Mouse (Mus musculus) frontal cortex, adult 2 months (tissue): ENCODE measurements at regions not wholly inside any gene's neighbourhood (a gene's known extent, or its start where the extent isn't known, plus 50 kb on each side); places are given as distances from the start of the nearest gene placed in this dataset.
"Not testable (repeated sequence)": the region's sequence is repeated elsewhere in the genome, so short reads cannot be mapped to it uniquely, and the experiment has no call there.

Source experiments
- DNase-seq, 2 experiments: peaks; one replicate each; pipeline ENCODE4 v3.0.0; 2022; ENCODE audit warnings: low spot score in 1 of 2; ENCODE audit errors: extremely low spot score in 1 of 2

DNA sequence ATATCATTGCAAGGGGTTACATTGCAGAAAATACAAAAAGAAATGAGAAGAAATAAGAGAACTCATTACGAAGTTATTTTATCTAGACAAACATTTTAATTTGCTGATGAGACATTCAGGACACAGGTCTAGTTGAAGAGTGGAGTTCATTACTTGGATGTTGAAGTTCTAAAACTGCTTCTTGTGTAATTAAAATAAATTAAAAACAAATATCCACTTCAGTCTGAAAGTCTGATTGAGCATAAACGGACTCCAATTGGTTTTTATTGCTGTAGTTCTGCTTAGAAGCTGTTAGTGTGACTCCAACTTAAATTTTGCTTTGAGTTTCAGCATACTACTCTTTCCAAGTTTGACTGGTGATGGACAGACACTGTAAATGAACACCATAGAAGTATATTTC is 238.3 kb downstream of the Mef2c start:
- no peak for DNase-seq

DNA sequence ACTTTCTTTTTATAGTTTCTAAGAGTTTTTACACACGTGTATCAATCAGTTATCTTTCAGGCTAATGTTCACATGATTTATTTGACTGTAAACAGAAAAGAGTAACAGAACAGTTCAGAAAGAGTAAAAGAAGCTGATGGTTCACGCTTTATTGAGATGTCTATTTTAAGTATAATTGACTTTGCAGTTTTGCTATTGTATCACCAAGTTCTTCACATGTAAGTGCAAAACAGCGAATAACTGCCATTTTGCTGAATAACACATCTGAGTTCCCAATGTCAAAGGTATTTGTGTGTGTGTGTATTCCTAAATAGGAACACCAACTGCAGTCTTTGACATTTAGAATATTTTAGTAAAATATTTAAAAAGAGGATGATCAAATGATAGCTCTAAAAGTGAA is 238.7 kb downstream of the Mef2c start:
- no peak for DNase-seq

DNA sequence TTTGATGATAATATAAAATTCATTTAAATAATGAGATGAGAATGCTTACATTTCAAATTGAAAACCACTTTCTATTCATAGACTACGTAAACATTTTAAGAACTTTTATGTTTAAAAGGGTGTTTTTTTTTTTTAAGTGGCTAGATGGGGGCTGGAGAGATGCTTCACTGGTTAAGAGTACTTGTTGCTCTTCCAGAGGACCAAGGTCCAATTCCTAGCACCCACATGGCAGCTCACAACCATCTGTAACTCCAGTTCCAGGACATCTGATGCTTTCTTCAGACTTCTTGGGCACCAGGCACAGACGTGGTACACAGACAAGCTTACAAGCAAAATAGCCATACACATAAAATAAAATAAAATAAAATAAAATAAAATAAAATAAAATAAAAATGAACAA is 239.5 kb downstream of the Mef2c start:
- DNase-seq: no peak

DNA sequence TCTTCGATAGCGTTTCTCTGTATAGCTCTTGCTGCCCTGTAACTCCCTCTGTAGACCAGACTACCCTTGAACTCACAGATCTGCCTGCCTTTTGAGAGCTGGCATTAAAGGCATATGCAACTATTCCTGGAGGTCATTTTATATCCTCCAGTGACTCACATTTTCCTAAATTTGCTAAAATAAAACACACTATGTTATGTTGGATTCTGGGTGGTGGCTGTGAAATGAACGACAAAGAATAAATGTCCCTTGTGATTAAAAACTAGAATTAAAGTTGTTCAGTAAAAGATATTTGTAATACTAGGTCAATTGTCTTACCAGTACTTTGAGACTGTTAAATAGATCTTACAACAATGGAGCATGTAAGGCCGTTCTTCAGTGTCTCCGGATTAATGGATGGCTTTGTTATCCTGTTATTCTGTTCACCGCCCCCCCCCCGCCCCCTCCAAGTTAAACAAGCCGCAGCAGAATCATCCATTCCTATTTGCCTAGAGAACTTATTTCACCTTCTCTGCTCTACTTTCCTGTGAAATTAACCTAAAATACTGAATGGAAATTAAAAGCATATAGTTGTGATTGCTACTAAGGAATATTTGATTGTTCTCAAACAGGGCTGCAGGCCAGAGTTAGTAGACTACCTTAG is 240.4 kb downstream of the Mef2c start:
- no peak for DNase-seq

DNA sequence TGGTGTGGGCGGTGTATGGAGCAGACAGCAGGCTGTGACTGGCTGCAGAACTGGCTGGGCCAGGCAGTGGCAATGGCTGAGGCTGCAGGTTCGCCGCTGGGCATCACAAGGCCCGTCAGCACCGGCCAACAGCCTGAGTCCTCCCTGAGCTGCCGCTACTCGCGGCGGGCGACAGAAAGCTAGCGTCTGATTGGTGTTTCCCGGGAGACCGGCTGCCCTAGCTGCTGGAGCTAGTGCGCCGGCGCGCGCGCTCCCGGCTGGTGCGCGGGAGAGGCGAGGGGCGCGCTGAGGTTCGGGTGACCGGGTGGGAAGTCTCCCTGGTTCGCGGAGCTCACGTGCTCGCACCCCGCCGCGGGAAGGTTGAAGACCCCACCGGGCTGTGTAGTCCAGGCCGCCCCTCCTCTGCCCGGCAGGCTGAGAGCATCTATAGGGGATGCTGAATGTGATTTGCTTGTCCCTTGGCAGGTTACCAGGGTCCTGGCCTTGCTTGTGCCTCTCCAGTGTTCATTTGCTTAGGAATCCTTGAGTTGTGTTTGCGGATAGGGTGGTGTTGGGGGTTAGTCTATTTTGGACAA is 241.2 kb downstream of the Mef2c start:
- peak; percentile 92 to 94 for DNase-seq

DNA sequence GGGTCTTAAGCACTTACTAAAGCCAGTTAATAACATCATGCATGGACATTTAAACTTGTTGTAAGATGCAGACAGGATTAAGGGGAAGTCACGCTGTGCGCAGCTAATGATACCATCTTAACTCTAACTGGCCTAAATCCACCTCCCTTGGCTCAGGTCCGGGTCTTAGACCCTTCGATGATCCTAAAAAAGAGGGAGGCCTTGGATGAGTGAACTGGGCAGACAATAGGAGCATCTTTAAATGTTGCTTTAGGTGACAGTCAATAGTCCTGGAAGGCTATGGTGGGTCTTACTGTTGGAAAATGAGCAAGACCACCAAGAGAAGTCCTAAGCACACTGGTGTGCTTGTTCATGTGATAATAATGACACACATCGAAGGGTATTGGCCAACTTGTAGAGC is 242.1 kb downstream of the Mef2c start:
- DNase-seq: no peak

DNA sequence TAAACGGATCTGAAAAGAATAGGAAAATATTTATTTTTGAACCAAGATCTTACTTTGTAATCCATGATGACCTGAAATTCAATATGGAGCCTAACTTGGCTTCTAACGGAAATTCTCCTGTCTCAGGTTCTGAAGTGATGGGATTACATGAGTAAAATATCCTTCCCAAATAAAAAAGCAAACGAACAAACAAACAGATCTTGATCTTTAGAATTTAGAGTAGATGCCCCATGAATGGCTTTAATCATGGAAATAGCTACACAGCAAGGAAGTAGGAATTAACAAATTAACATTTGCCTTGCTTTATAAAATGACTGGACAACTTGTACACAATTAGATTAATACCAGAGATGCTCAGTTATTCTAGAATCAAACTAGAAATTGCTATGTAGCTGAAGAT is 243.8 kb downstream of the Mef2c start:
- no peak for DNase-seq

DNA sequence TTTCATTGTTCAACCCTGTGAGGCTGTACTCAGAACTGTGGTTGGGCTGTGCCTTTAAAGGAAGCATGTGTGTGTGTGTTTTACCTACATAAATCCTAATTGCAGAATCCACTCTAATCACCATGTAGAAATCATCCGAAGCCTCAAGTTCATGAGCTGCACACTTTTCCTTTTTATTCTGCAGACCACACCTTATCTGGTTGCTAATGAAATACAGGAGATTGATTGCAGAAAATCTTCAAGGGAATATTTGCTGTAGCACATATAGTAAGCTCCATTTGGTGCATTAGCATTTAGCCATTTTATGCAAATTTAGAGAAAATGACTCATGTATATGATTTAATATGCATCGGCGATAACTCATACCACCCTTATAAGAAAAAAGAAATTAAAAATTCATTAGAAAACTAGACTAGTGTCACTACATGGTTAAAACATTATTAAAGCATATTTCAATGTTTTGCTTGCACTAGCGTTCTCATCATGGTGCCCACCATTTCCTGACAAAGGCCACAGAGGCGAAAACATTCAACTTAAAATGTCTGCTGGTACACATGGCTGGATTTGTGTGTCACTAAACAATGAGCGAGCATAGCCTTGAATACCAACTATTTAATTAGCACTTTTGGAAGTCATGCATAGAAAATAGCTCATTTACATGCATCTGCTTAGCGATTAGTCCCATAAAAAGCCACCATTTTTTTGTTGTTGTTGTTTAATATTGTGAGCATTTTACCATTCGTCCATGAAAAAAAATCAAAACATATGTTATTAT is 245.7 kb downstream of the Mef2c start:
- no peak for DNase-seq

DNA sequence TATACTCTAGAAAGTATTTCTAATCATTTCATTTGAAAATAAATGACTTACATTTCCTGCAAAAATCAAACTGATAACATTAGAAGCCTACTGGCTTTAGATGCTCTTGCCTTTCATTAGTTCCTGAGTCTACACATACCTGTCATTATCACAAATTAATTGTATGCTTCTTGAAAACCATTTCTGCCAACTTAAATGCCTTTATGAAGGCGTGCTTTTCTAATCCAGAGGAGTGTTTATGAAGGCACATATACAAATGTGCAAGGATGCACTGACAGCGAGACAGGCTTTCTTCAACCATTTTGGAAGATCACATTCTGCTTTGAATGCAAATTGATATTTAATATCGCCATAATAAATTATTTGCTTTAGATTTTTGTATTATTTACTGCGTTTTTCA is 246.6 kb downstream of the Mef2c start:
- DNase-seq: no peak

DNA sequence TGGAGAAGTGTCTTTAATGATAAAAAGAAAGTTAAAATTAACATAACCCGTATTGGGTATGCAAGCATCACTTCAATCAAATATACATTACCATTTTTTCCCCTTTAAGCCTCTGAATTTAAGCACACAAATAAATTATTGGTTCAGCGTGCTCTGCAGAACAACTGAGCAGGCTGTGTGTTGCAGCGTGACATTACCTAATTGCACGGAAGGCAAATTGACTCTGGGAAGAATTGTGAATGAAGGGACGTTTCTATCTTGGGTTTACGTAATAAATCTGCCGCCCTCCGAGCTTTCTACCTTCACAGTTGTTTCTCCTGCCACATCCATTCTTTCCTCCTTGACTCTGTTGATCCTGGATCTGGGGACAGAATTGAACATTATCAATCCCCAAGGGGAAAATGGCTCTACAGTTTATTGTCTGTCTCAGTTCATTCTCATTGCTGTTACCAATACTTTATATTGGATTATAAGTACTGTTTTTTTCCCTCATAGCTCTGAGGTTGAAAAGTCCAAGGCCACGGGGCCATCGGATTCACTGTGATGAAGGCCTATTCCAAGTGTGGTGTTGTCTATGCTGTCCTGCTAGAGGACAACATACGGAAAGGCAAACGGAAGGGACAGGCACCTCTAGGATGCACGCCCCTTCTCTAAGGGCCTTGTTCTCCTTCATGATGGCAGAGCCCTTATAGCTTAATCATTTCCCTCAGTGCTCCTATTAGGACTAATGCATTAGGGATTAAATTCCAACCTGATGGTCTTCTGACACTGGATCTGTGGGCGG is 256.7 kb downstream of the Mef2c start:
- no peak for DNase-seq

DNA sequence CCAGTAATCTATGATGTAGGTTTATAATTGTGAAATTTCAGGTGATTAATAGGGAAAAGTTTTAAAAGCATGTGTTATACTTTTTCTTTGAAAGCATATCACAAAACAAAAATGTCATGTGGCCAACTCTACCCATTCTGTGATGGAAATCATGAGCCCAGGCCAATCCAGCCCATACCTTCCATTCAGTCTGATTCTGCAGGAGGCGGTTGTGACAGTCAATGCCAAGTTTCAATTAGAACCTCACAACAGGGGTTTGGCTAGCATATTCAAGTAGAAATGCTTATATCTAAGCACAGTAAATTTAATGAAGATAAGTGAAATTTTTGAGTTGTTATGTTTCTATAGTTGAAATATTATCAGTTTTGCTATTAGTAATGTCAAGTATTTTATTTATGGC is 258.6 kb downstream of the Mef2c start:
- DNase-seq: no peak

DNA sequence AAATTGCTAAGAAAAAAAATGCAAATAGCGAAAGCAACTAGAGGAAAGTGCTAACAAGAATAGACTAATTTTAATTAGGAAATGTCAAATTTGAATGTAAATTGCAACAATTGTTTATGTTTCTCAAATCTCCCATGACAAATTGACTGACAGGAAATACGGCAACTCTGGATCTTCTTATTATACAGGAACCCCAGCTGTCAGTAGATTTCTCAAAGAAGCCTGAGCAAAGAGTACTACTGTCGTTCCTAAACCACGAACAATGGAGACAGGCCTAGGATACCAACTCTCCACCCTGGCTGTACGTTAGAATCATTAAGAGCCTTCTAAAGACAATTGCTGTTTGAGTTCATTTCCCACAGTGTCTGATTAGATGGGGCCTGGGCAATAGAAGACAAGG is 259.5 kb downstream of the Mef2c start:
- not testable (repeated sequence) for DNase-seq

DNA sequence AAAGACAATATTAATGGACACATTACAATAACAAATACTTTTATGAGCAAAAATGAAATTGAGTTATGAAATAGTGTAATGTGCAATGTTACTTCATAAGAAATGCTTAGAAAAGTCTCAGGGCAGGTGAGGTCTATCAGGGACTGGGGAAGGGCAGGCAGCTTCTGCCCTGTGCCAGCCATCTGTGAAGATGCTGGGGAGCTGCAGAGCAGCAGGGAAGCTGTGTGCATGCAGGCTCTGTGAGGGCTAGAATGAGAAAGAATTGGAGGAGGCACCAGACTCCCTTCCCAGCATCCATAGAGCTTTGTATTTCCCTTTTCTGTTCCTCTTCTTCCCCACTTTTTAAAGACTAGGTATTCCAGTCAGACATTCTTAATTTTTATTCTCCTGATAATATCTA is 281.8 kb downstream of the Mef2c start:
- DNase-seq: no peak

DNA sequence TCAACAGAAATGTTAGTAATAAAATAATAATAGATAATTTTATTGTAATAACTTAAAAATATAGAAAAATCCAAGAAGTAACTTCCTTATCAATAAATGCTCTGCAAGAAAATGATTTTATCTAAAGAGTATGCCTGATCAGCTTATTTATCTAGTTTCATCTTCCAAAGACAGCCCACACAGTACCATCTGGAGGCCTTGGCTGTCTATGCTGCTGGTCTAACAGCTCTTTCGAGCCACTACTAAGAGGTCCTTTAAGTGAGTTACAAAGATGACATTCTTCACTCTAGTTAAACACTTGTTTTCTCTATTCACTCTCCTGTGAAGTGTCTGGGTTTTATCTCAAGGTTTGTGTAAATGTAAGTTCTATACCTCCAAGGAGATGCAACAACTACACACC is 305.7 kb downstream of the Mef2c start:
- no peak for DNase-seq

DNA sequence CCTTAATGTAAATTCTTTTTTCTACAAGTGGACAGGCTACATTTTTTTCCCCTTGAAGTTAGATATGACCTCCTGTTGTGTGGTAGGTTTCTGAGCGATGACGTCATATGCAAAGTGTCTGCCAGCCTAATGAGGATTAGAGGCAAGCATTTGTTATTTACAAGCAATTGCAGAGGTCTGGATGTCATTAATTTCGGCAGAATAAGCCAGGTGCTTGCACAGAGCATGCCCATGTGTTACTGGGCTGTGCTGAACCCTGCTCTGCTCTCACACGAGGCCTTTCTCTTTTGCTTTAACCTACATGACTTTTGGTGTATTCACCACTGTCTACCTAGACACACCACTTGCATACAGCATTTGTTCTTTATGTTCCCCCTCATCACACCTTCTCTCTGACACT is 316.5 kb downstream of the Mef2c start:
- no peak for DNase-seq

DNA sequence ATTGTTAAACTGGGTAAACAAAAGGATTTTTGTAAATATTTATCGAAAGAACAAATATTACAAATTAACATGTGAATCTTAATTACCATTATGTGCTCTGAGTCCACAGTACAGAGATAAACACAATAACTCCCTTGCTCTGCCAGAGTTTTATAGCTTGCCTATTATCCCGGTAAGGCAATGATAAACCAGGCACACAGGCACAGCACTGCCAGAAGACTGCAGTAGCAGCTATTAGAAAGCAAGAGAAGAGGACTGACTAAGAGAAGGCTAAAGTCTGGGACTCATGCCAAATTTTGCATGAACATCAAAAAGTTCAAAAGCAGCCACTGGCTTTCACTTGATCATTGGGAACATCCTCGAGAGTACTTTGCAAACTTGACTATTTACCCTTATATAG is 316.9 kb downstream of the Mef2c start:
- DNase-seq: no peak

DNA sequence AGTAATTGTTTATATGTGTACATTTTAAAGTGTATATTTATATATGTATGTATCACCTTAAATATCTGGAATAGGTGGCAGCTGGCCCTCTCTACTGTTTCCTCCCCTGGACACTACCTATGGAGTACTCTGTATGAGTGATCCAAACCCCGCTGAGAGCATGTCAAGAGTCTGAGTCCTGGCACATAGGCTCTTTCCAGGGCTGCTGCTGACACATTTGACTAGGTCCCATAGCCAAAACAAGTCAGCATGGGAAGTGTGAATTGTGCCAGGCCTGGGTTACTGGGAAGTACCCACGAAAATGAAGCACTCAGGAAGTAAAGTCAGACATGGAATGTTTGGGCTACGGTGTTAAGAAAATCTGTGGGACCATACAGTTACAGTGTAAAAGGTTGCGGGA is 321.1 kb downstream of the Mef2c start:
- DNase-seq: no peak

DNA sequence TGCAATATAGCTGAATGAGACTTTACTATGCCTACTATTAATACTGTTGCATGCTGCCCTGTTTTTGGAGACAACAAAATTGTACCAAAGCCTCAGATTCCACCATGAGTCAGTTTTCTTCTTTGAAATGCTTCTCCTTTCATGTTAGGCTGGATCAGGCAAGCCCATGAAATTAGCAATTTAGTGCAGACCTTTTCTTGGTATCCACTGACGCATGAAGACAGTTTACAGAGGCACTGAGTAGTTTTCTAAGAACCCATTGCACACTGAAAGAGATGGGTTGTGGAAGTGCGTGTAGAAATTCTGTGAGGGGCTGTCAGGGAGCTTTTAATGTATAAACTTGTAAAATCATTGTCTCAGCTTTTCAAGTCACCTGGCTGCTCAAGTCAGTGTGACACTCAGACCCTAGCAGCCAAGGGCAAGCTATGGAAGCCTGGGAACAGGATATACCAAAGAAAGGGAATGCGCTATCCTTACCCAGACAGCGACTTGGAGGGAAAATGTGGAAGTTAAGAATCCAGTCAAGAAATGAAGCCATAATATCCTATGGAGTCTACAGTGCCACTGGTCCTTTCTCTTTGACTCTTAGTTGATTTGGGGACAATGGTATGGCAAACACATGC is 323.1 kb downstream of the Mef2c start:
- DNase-seq: no peak

DNA sequence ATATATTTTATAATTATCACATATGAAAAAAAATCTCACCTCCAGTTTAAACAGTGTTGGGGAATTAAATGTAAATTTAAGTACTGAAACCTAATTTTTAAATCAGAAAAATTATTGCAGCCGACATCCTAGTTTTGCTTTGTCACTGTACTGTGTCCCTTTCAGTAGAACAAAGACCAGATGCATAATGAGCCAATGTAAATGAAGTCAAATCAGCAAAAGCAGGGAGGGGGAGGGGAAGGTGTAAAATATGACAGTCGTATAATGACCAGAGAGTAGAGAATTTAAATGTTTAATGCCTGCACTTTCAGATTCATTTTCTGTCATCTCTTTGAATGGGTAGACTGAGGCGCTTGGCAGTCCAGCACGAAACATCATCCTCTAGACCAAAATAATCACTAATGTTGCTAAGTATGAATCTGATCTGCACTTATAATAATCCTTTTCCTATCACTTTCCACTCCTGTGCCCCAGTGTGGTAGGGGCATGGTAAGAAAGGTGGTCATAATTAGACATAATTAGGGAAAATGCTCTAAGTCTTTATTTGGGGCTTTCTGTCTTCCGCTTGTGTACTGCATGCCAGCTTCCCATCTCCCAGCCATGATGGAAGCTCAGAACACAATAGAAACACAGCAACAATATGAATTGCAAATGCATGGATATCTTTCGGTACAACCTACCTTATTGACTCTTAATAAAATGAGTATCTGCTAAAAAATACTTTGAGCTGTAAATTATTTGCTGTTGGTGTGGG is 356.0 kb upstream of the Tmem161b start:
- no peak for DNase-seq

DNA sequence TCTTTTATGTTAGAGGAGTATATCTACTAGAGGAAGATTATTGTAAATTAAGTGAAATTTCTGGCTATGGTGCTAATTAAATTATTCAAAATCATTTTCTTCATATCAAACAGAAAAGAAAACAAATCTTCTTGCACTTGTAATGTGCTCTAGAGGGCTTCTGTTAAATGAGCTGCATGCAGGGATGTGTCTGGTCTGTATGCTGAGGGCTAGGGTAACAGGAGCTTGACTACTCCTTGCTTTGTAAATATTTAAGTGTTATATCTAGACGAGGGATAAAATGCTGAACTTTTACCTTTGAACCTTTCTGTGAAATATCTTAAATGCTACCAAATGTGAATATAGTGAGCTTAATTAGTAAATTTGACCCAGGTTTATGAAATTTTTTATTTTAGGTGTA is 354.9 kb upstream of the Tmem161b start:
- DNase-seq: no peak
